Mouse (Mus musculus) forebrain, embryonic 14.5 days (tissue): ENCODE measurements around the gene Cma2. TPM values are rescaled to one million over a fixed set of nuclear protein-coding genes. Genes with fewer than 3 reads are reported as not detected.
"Not testable (repeated sequence)": the region's sequence is repeated elsewhere in the genome, so short reads cannot be mapped to it uniquely, and the experiment has no call there.

Experiments used
- ATAC-seq: fragments of 200-750 bp; cut with Nextera tagmentation; 2 replicates; pipeline ENCODE4 v1.8.0; 2017; ENCODE audit warnings: mild to moderate bottlenecking, moderate library complexity
- DNase-seq: peaks from one replicate; pipeline ENCODE4 v3.0.0-alpha.2; 2015; ENCODE audit warnings: low spot score
- H3K27ac ChIP-seq: fragments of 300-500 bp; sonication (generic); 2 replicates; pipeline ENCODE4 v1.5.1; 2014; ENCODE audit warnings: low read depth, mild to moderate bottlenecking, control low read depth, low read length, moderate library complexity
- H3K27me3 ChIP-seq: fragments of 300-500 bp; sonication (generic); replicated peaks from 2 replicates; pipeline ENCODE4 v1.6.1; 2014; ENCODE audit warnings: low read length, control low read depth, mixed read lengths; ENCODE audit not compliant: control insufficient read depth, insufficient read depth
- H3K36me3 ChIP-seq: fragments of 300-500 bp; sonication (generic); 2 replicates; pipeline ENCODE4 v1.6.1; 2014; ENCODE audit warnings: low read length, control low read depth; ENCODE audit not compliant: control insufficient read depth, insufficient read depth
- H3K4me1 ChIP-seq: fragments of 300-500 bp; sonication (generic); 2 replicates; pipeline ENCODE4 v1.6.1; 2014; ENCODE audit warnings: antibody characterized with exemption, low read length, control low read depth; ENCODE audit not compliant: control insufficient read depth, insufficient read depth
- H3K4me2 ChIP-seq: fragments of 300-500 bp; sonication (generic); 2 replicates; pipeline ENCODE4 v1.6.1; 2014; ENCODE audit warnings: mild to moderate bottlenecking, control low read depth, low read length
- H3K4me3 ChIP-seq: fragments of 300-500 bp; sonication (generic); 2 replicates; pipeline ENCODE4 v1.5.1; 2014; ENCODE audit warnings: low read depth, low read length, control low read depth
- H3K9ac ChIP-seq: fragments of 300-500 bp; sonication (generic); 2 replicates; pipeline ENCODE4 v1.6.1; 2014; ENCODE audit warnings: mild to moderate bottlenecking, low read length, control low read depth, moderate library complexity
- H3K9me3 ChIP-seq: fragments of 300-500 bp; sonication (generic); replicated peaks from 2 replicates; pipeline ENCODE4 v1.6.1; 2016; ENCODE audit warnings: low read length, control low read depth, mixed read lengths; ENCODE audit not compliant: control insufficient read depth
- WGBS: fragments of 180-500 bp; shearing (Covaris S2); extraction: QIAGEN DNeasy Blood & Tissue Kit; methylation state at CpG from one replicate; pipeline ENCODE4 v1.1.7; 2014; 5-methylcytosine and 5-hydroxymethylcytosine counted together
- polyA plus RNA-seq: library from polyadenylated mRNA; unstranded; fragments of >200 nt; fragmentation: Nextera tagmentation; extraction: Ambion mirVana; gene quantifications from 2 replicates; pipeline ENCODE4 v1.2.1, GENCODE M21; 2014

Cma2 gene
- polyA plus RNA-seq, 1 experiment from 2014 or later, result not detected

DNA sequence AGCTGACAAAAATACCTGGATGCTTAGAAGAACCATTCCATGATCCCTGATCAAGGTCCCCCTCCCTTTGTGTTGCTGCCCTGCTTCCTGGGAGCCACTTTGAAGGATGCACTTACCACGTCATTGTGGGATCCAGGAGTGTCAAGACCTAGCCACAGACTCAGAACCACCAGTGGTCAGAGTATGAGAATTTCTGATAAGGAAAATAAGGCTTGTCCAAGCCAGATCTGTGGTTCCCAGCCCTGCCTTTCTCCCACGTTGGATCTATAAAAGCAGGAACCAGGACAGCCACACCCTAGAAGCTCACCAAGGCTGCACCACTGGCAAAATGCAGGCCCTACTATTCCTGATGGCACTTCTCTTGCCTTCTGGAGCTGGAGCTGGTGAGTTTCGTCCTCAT, 66.9 kb downstream of the Cma2 start, which contains the start of gene Mcpt1:
TSS of gene Mcpt1 (plus strand) at position 301 of the 400 bp plus-strand sequence.
- WGBS, result 86% methylated on average over 3 of the region's 3 CpGs
- not testable (repeated sequence) for H3K9ac ChIP-seq, DNase-seq, H3K27ac ChIP-seq, H3K9me3 ChIP-seq, H3K4me2 ChIP-seq, H3K4me1 ChIP-seq, ATAC-seq, H3K36me3 ChIP-seq, H3K4me3 ChIP-seq, H3K27me3 ChIP-seq

- Histone ChIP-seq H3K36me3 (no peaks in the 10 kb centered on the region), H3K27me3 (no peaks in the 10 kb centered on the region), H3K9ac (no peak overlapping the region), H3K4me1 (no peaks in the 10 kb centered on the region), H3K9me3 (no peaks in the 10 kb centered on the region), H3K4me3 (no peak overlapping the region), H3K4me2 (no peak overlapping the region), H3K27ac (no peak overlapping the region)
- no peak for DNase-seq
- no peak for ATAC-seq
- WGBS, result 63% methylated on average over 1 of the region's 1 CpGs
These were observed 68.7 kb downstream of the Cma2 start for GRCm38 (mm10) chr14:56019446-56019845.

DNA sequence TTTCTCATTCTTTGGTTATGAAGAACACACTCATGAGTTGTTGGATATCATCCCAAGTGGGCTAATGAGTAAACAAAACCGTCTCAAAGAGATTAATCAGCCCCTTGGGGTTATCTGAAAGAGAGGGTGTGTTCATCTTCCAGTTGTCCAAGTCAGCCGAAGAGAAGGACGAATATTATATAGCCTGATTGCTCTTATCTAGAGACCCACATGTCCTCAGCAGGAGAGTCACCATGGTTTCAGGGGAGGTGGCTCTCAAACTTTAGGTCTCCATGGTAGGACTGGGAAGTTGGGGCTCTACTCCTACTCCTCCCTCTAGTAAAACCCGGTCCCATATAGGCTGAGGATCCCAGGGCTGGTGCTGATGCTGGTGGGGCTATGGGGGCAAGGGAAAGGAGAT, 70.5 kb downstream of the Cma2 start:
- not testable (repeated sequence) for H3K9me3 ChIP-seq, DNase-seq, H3K4me3 ChIP-seq, H3K9ac ChIP-seq, ATAC-seq, H3K27me3 ChIP-seq, H3K4me2 ChIP-seq, H3K4me1 ChIP-seq, H3K27ac ChIP-seq, H3K36me3 ChIP-seq
- WGBS, result 80% methylated on average over 3 of the region's 4 CpGs

Other genes starting within 250 kb of the Cma2 start
- 0.10 and 0.12 TPM in 2 replicates for gene Tgm1, start 237.1 kb upstream of the Cma2 start, polyA plus RNA-seq
- 34.2 and 38.3 TPM in 2 replicates for gene Rabggta, start 228.7 kb upstream of the Cma2 start, polyA plus RNA-seq
- 83.8 and 84.4 TPM in 2 replicates for gene Dhrs1, start 205.3 kb upstream of the Cma2 start, polyA plus RNA-seq
- 36.3 and 36.6 TPM in 2 replicates for gene Nop9, start 205.3 kb upstream of the Cma2 start, polyA plus RNA-seq
- gene Cideb, start 192.5 kb upstream of the Cma2 start, polyA plus RNA-seq, result 0.14 TPM in 1 of 2 replicates, not detected in the other
- 0.07 and 0.14 TPM in 2 replicates for gene Ltb4r2, start 189.6 kb upstream of the Cma2 start, polyA plus RNA-seq
- 0.28 TPM in 1 of 2 replicates, not detected in the other for gene Ltb4r1, start 185.0 kb upstream of the Cma2 start, polyA plus RNA-seq
- gene Adcy4, start 166.9 kb upstream of the Cma2 start, polyA plus RNA-seq, result 1.9 and 3.3 TPM in 2 replicates
- gene Ripk3, start 162.1 kb upstream of the Cma2 start, polyA plus RNA-seq, result 2.4 and 4.1 TPM in 2 replicates
- gene Nfatc4, start 127.8 kb upstream of the Cma2 start, polyA plus RNA-seq, result 8.3 and 9.1 TPM in 2 replicates
- gene Nynrin, start 97.0 kb upstream of the Cma2 start, polyA plus RNA-seq, result 6.2 and 7.4 TPM in 2 replicates
- 0.20 and 0.27 TPM in 2 replicates for gene Cbln3, start 66.6 kb upstream of the Cma2 start, polyA plus RNA-seq
- 4.6 and 5.4 TPM in 2 replicates for gene Khnyn, start 66.0 kb upstream of the Cma2 start, polyA plus RNA-seq
- 99.0 and 110 TPM in 2 replicates for gene Sdr39u1, start 50.7 kb upstream of the Cma2 start, polyA plus RNA-seq
- 0.27 and 0.35 TPM in 2 replicates for gene Cma1, start 6.3 kb upstream of the Cma2 start, polyA plus RNA-seq
- gene Mcpt1, start 67.0 kb downstream of the Cma2 start, polyA plus RNA-seq, result not detected in 2 replicates
- gene Mcpt9, start 79.5 kb downstream of the Cma2 start, polyA plus RNA-seq, result not detected in 2 replicates
- gene Mcpt2, start 91.1 kb downstream of the Cma2 start, polyA plus RNA-seq, result not detected in 2 replicates
- not detected in 2 replicates for gene Mcpt4, start 111.3 kb downstream of the Cma2 start, polyA plus RNA-seq
- 0.22 TPM in 1 of 2 replicates, not detected in the other for gene Mcpt8, start 134.3 kb downstream of the Cma2 start, polyA plus RNA-seq
- not detected in 2 replicates for gene Ctsg, start 151.6 kb downstream of the Cma2 start, polyA plus RNA-seq
- gene Gzme, start 169.6 kb downstream of the Cma2 start, polyA plus RNA-seq, result not detected in 2 replicates
- not detected in 2 replicates for gene Gzmd, start 181.6 kb downstream of the Cma2 start, polyA plus RNA-seq
- not detected in 2 replicates for gene Gzmg, start 208.6 kb downstream of the Cma2 start, polyA plus RNA-seq
- gene Gzmn, start 223.6 kb downstream of the Cma2 start, polyA plus RNA-seq, result not detected in 2 replicates